Mouse (Mus musculus) adrenal gland, postnatal 10 days (tissue): ENCODE data around the gene Pxdc1. TPM values are rescaled to one million over a fixed set of nuclear protein-coding genes. Genes with fewer than 3 reads are reported as not detected.
A peak's percentile ranks its signal among the peaks of the same experiment; 100 is the strongest.

Experiments used
- DNase-seq: peaks from one replicate; pipeline ENCODE4 v3.0.0; 2021; ENCODE audit warnings: mixed read lengths
- total RNA-seq, 2 experiments: library from RNA; stranded (reverse); gene quantifications; 2 replicates each; pipeline ENCODE4 v1.2.3; 2021

Gene Pxdc1
- total RNA-seq, 2 experiments from 2014 or later = 10.8 to 17.8 TPM

DNA sequence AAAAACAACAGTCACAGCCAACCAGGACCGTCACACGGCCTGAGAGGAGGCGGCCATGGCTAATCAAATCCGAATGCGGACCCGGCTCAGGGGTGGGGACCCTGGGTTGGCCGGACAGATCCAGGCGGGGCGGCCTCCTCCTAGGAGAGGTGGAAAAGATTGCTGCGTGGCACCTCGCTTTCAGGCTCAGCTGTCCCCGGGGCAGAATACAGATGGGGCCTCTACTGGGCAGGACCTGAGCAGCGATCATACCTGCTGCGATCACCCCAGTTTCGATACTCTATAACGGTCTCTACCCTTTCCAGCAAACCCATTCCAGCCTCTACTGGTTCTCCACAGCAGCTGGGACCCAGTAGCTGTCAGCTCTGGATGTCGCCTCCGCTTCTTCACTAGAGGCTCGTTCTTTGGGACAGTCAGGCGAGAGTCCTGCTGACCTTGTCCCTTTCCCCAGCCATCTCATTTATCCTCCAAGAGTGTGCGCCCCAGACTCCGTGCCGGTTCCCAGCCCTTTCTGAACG is 1.8 kb downstream of the Pxdc1 start:
- peak; percentile 48 for DNase-seq

DNA sequence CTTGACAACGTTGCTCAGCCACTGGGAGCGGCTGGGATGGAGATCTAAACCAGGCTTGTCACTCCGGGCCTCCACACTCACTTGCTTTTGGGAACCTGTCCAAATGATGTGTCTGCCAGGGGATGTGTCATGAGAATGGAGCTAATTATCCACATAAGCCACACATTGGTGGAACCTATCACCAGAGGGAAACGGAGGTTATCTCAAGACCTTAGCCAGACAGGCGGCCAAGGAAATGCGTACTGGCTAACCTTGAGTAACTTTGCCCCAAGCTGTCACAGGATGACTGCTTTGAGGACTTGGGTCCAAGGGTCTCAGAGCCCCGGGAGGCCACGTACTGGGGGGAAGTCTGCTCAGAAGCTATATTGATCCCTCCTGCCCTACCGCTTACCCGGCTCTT is 2.3 kb downstream of the Pxdc1 start:
- DNase-seq = peak; percentile 32

DNA sequence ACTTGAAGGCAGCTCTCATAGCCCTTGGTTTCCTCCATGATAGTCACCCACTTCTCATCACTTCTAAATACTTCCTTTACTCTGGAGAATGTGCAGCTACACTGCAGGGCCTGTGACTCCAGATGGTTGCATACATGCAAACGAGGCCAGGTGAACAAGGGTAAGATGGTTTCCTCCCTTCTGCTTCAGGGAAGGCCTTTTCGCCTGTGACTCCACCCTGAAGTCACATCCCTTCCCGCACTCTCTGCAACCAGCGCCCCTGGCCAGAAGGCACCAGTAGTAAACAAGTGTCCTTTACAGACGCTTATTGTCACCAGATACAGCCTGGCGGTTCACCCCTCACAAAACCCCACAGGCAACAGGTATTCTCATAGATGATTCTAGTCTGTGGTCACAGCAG is 2.9 kb downstream of the Pxdc1 start:
- DNase-seq = no peak

- no peak for DNase-seq
These were observed 5.5 kb downstream of the Pxdc1 start for GRCm38 (mm10) chr13:34647751-34648150.

- DNase-seq = no peak
These were observed 6.1 kb downstream of the Pxdc1 start for GRCm38 (mm10) chr13:34647221-34647620.

DNA sequence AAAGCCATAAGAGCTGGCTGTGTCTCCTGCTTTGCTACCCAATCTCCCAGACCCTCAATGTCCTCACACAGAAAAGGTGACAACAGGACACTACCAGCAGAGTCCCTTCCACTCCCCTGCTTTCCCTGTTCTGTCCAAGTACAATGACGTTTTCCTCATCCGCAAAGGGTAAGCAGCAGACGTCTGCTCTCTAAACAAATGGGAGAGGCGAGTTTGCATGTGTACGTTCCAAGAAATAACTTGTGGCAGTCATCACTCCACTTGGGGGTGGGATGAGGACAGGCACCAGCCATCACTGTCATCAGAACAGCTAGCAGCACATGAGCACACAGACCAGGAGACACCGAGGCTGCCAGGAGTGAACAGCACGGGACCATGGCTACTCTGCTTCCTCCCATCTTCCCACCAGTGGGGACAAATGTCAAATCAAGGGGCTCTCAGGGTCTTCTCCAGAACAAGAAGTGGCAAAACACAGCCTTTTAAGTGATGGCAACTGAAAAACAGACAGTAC is 7.0 kb downstream of the Pxdc1 start:
- DNase-seq = no peak

DNA sequence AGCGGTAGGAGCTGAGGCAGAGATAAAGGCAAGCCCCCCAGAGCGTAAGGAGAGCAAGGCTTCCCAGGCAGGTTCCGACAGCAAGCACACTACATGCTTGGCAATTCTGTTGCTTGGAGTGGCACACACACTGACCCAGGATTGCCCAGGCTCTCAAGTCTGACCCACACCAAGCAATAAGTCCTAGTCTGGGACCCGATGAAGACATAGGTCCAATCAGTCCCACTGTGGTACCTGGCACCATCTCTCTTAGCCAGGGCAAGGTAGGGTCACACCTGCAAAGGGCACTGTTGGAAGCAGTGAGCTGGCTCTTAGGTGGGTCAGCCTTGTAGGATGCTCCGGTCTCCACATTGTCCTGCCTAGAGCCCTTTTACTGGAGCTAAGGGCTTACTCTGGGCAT is 7.8 kb downstream of the Pxdc1 start:
- no peak for DNase-seq

DNA sequence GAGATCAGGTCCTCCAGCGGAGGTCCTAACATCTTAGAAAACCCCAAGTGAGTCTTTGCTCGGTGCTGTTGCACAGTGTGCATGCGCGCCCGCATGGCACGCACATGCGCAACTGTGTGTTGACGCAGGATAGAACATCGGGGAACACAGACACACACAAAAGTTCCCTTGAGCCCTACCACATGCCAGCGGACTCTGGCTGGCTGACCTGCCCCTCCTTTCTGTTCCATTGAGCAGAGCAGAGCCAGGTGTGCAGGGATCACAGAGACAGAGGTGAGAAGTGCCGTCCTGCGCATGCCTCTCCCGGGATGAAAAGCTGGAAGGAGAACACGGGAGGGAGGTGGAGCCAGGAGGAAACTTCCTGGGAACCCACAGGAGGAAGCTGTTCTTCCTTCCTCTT is 8.9 kb downstream of the Pxdc1 start:
- DNase-seq = no peak

DNA sequence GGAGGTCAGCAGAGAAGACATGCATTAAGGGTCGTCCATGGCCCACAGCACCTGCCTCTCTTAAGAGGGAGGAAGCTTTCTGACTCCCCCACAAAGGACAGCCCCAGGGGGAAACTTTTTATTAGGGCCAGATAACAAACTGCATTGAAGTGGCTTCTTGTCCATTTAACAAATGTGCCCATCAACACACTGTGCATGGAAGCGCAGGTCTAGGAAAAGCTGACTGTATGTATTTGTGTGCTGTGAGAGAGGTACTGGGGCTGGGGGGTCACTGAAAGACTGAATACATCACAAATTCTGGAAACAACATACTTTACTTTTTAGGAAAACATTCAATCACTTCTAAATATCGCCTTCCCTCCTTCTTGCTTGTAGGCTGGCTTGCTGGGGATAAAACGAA is 9.4 kb downstream of the Pxdc1 start:
- DNase-seq = no peak

DNA sequence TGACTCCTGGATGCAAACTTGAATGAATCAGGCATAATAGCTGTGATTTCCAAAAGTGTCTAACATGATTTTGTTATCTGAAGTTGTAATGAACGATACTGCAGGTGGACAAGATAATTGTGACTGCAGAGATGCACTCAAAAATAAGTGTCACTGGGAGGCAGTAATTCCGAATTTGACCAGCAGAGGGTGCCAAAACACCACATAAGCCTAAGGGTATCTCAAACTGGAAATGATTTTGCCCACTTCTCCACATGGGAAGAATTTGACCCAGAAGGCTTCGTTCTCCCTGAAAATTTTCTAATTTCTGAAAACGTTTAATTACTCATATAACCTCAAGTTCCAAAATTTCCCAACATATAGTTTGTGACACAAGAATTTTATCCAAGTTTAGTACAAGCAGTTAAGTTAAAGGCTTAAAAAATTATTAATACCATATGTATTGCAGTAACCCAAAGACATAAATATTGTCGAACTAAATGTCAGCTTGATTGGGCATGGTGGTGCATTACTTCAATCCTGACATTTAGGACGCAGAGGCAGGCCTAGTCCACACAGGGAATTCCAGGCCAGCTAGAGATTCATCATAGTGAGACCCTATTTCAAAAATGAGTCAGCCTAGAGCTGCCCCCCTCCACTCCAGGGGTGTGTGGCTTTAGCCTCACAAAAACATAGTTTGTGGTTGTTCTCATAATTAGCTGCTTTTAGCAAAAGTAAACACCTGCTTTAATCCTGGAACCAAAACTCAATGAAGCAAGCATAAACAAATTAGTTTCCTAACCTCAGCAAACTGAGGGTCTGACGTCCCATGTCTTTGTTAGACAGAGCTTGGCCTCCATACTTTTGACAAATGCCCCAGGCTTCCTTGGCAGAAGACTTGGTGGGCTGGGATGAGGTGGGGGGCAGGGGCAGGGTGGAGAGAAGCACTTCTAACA is 10.1 kb downstream of the Pxdc1 start:
- peak; percentile 76 for DNase-seq

DNA sequence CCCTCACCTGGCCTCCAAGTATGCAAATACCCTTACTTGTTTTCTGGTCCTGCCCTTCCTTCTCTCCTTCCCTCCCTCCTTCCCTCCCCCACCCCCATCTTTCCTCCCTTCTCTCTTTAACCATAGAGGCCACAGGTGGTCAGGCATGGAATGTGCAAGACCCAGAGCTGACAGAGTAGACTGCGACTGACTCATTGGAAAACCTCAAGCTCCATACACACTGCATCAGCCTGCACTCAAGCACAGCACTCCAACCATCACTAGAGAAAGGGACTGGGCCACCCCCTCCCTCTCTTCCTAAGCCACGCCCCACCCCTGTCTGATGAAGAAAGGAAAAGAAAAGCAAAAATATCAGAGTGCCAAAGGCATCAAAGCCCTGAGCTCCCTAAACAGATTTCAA is 12.2 kb downstream of the Pxdc1 start:
- DNase-seq = no peak

DNA sequence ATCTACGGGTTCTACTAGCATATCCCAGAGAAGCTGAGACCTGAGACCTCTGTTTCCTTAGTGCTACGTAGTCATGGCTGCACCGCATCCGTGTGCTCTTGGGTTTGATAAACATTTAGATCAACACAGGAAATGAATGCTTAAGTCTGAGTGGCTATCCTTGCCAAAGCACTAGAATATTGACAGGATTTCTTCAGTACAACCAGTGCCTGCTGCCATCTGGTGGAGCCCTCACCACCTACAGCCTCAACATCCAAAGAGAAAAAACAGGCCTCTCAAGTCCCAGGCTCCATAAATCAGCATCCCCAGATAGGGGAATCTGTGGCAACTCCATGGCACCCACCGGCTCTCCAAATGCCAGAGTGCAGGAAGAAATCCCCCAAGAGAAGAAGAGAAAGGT is 17.3 kb downstream of the Pxdc1 start:
- DNase-seq = peak; percentile 77

DNA sequence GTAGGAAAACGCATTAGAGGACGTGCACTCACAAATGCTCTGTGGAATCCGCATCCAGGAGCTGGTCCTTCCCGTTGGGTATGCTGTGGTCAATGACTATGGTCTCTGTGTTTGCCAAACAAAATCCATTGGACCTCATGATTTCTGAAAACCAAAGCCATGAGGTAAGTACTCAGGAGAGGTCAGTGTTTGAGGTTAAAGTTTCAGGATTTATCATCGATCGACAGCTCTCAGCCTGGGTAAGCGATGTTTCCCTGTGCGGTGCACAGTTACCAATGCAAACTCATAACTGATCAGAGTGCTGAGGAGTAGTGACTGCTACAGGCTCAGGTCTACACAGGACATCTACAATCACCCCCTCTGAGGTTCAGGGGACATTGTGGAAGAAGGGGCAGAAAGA is 23.0 kb downstream of the Pxdc1 start:
- DNase-seq = no peak

DNA sequence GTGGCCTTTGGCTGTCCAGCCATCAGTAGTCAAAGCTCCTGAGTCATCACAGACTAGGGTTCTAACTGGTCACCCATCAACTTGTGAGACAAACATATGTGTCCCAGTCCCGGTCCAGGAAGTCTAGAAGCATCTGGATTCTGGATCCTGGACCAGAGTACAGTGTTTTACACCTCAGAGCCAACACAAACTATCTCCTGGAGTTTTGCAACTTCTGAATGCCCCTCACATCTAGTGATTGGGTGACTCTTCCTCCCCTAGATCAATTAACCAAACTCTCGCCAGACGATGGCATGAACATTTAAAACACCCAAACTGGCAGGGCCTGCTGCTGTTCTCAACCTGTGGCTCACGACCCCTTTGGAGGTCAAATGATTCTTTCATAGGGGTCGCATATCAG is 23.5 kb downstream of the Pxdc1 start:
- no peak for DNase-seq

DNA sequence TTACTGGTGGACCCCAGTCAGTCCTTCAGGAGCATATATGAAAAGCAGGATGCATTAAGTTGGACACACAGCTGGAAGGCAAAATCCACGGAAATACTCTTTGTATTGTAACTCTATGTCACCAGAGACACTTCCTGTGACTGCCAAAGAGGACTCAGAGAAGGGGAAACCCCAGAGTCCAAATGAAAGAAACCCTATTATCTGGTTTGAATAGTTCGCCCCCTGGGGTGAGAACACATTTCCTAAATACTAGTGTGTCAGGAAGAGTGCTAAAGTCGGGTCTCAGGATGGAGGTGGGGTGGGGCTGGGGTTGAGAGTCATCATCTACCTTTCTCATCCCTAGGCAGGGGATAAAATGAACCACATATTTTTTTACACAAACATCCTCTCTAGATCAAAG is 25.8 kb downstream of the Pxdc1 start:
- DNase-seq = no peak

GRCm38 (mm10) chr13:34624414-34624813 is 28.9 kb downstream of the Pxdc1 start:
- no peak for DNase-seq

DNA sequence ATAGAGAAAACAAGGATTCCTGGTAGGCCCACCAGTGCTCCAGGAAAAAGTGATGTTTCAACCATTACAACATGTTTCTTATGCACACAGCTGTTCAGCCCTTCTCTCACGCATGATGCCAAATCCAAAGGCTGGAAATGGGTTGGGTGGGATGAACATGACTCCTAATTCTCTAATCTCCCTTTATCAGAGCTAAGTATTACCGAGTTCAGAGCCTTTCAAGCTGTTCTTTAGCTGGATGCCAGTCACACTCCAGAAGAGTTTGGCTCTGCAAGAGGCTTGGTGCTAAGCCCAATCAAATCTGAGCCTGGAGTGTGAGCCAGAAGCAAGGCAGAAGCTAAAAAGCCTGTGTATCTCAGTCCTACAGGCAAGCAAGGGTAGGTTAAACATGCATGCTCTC is 40.9 kb downstream of the Pxdc1 start:
- no peak for DNase-seq

DNA sequence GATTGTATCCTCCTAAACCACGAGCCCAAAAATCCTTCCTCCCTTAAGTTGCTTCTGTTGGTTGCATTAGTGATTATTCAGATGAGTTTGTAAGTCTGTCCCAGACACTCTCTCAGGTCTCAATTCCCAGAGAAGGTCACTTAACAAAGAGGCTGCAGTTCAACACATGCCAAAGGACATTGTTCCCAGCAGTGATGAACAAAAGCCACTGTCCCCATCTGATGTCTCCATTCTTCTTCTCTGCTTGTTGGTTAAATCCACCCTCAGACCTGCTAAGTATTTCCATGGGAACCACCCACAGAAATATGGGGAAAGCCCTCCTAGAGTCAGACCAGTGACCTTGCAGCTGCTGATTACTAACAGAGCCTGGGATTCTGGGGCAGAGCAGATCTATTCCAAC is 43.6 kb downstream of the Pxdc1 start:
- no peak for DNase-seq

DNA sequence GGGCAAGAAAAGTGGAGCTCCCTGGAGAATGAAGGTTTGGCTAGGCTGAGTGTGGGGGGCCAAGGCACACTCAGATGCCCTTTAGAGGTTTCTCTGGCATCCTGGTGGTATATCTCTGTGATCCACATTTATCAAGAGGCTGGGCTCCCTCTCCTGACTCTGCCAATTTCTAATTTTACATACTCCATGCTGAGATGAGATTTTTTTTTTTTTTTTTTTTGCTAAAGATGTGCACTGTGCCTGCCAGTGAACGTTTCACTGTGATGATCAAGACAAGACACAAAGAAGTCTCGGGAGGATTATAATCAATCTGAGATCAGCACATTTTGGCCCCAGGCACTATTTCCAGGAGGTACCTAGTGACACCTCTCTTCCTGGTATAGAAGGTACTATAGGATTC is 46.2 kb downstream of the Pxdc1 start:
- no peak for DNase-seq

DNA sequence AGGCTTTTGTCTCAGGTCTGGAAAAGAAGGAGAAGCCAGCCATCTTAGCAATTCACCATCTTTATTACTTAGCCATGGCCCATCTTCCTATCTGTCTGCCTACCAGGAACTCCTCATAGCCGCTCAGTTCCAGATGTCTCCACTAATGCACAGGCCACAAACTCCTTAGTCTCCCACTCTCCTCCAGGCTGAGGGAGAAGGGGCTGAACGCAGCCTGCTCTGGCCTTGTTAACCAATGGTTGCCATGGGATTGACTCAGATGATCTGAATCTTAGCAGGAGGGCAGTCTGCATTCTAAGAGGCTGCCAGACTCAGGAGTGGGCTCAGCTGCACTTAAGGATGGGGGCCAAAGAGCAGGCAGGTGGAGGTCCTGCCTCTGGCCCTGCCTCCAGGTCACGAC is 47.4 kb downstream of the Pxdc1 start:
- no peak for DNase-seq

DNA sequence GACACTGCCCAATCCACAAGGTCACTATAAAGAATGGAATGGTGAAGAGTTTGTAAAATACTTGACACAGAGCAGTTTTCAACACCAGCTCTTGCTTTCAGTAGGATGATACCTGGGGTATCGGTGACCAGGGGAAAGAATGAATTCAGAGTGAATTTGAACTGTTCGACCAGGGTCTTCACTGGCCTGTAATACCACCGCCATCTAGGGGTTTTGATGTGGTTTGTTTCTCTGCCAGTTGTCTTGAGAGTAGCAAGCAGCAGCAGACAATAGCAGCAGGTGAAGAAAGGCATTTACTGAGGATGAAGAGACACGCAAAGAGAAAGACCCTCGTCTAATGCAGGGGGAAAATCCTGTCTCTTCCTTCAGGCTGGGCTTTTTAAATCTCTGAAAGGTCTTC is 48.1 kb downstream of the Pxdc1 start:
- no peak for DNase-seq

- no peak for DNase-seq
These were observed 48.9 kb downstream of the Pxdc1 start for GRCm38 (mm10) chr13:34604406-34604805.

GRCm38 (mm10) chr13:34602757-34603156 is 50.5 kb downstream of the Pxdc1 start:
- DNase-seq = no peak

- no peak for DNase-seq
These were observed 56.5 kb downstream of the Pxdc1 start for GRCm38 (mm10) chr13:34596797-34597196.
